Mouse (Mus musculus) CH12.LX (cell line): ENCODE data around the gene Gbx2. TPM values are rescaled to one million over a fixed set of nuclear protein-coding genes. Genes with fewer than 3 reads are reported as not detected.

Experiments used
- DNase-seq: peaks from one replicate; pipeline ENCODE4 v3.0.0-alpha.2; 2013; ENCODE audit errors: extremely low read depth
- H3K27ac ChIP-seq: 2 replicates; pipeline ENCODE4 v1.5.1; 2012; ENCODE audit warnings: low read depth, mild to moderate bottlenecking, control low read depth, moderate library complexity; ENCODE audit not compliant: insufficient read depth
- H3K27me3 ChIP-seq: replicated peaks from 2 replicates; pipeline ENCODE3; 2012; ENCODE audit warnings: inconsistent platforms
- H3K36me3 ChIP-seq, 2 experiments: replicated peaks in 1 of 2; 2 replicates each; pipeline versions ENCODE3 to v1.6.1; 2012; ENCODE audit warnings: inconsistent platforms in 1 of 2, low read length in 1 of 2, mild to moderate bottlenecking in 1 of 2, mixed read lengths in 1 of 2, moderate library complexity in 1 of 2; ENCODE audit not compliant: control insufficient read depth in 1 of 2, insufficient read depth in 1 of 2
- H3K4me1 ChIP-seq, 2 experiments: 2 replicates each; pipeline ENCODE4 v1.6.1; 2012; ENCODE audit warnings: inconsistent platforms in 1 of 2, moderate library complexity in 1 of 2; ENCODE audit not compliant: insufficient read depth in 2 of 2, control insufficient read depth in 1 of 2
- H3K4me2 ChIP-seq: 2 replicates; pipeline ENCODE4 v1.6.1; 2012; ENCODE audit warnings: low read depth, mild to moderate bottlenecking, control low read depth; ENCODE audit not compliant: poor library complexity, insufficient read depth, severe bottlenecking
- H3K4me3 ChIP-seq, 3 experiments: fragments of 150-350 bp in 1 of 3; sonication (generic) in 1 of 3; replicated peaks in 1 of 3; 2 replicates each; pipeline versions ENCODE3 to v1.5.1; 2011 to 2012; ENCODE audit warnings: low read depth in 2 of 3, low read length in 2 of 3, mild to moderate bottlenecking in 2 of 3, moderate library complexity in 2 of 3, control low read depth in 1 of 3, improper control_type of control experiment in 1 of 3, inconsistent platforms in 1 of 3, mixed read lengths in 1 of 3; ENCODE audit not compliant: poor library complexity in 1 of 3
- H3K79me2 ChIP-seq: replicated peaks from 2 replicates; pipeline ENCODE4 v1.6.1; 2012; ENCODE audit warnings: mild to moderate bottlenecking, moderate library complexity; ENCODE audit not compliant: control insufficient read depth, poor library complexity, insufficient read depth, severe bottlenecking; ENCODE audit errors: extremely low read depth
- H3K9ac ChIP-seq: 2 replicates; pipeline ENCODE4 v1.6.1; 2012; ENCODE audit warnings: low read depth, mild to moderate bottlenecking, control low read depth, moderate library complexity; ENCODE audit not compliant: insufficient read depth
- H3K9me3 ChIP-seq: replicated peaks from 2 replicates; pipeline ENCODE3; 2012; ENCODE audit warnings: low read length, inconsistent platforms, mixed read lengths
- BHLHE40 ChIP-seq: IDR thresholded peaks from 2 replicates; pipeline ENCODE4 v1.6.1; 2011; ENCODE audit warnings: mild to moderate bottlenecking, low read depth, low read length, improper control_type of control experiment
- CHD1 ChIP-seq: IDR thresholded peaks from 2 replicates; pipeline ENCODE4 v1.6.1; 2012; ENCODE audit warnings: low read depth, low read length, improper control_type of control experiment, inconsistent platforms
- CHD2 ChIP-seq: IDR thresholded peaks from 2 replicates; pipeline ENCODE4 v1.6.1; 2011; ENCODE audit warnings: low read length, improper control_type of control experiment
- EP300 ChIP-seq: IDR thresholded peaks from 2 replicates; pipeline ENCODE4 v1.6.1; 2011; ENCODE audit warnings: low read length, improper control_type of control experiment
- ETS1 ChIP-seq: conservative IDR thresholded peaks from 2 replicates; pipeline ENCODE4 v1.6.1; 2012; ENCODE audit warnings: low read depth, mild to moderate bottlenecking, inconsistent platforms, low read length, improper control_type of control experiment, moderate library complexity
- IRF4 ChIP-seq: IDR thresholded peaks from 2 replicates; pipeline ENCODE4 v1.6.1; 2014; ENCODE audit warnings: low read depth, mild to moderate bottlenecking, inconsistent platforms, low read length, improper control_type of control experiment
- MAX ChIP-seq: IDR thresholded peaks from 2 replicates; pipeline ENCODE4 v1.6.1; 2011; ENCODE audit warnings: low read length, improper control_type of control experiment
- MEF2A ChIP-seq: IDR thresholded peaks from 2 replicates; pipeline ENCODE4 v1.6.1; 2014; ENCODE audit warnings: low read depth, mild to moderate bottlenecking, inconsistent platforms, low read length, improper control_type of control experiment, borderline replicate concordance
- NELFE ChIP-seq: IDR thresholded peaks from 2 replicates; pipeline ENCODE4 v1.6.1; 2011; ENCODE audit warnings: low read depth, low read length, improper control_type of control experiment
- NRF1 ChIP-seq: IDR thresholded peaks from 2 replicates; pipeline ENCODE4 v1.6.1; 2014; ENCODE audit warnings: low read depth, mild to moderate bottlenecking, inconsistent platforms, low read length, improper control_type of control experiment, moderate library complexity
- POLR2AphosphoS2 ChIP-seq: IDR thresholded peaks from 2 replicates; pipeline ENCODE4 v1.6.1; 2011; ENCODE audit warnings: low read depth, low read length, improper control_type of control experiment
- SIN3A ChIP-seq: IDR thresholded peaks from 2 replicates; pipeline ENCODE4 v1.6.1; 2012; ENCODE audit warnings: low read length, improper control_type of control experiment, inconsistent platforms
- TBP ChIP-seq: conservative IDR thresholded peaks from 2 replicates; pipeline ENCODE4 v1.6.1; 2011; ENCODE audit warnings: low read depth, low read length, improper control_type of control experiment
- UBTF ChIP-seq: IDR thresholded peaks from 2 replicates; pipeline ENCODE4 v1.6.1; 2012; ENCODE audit warnings: low read depth, mild to moderate bottlenecking, inconsistent platforms, low read length, improper control_type of control experiment, moderate library complexity
- ZC3H11A ChIP-seq: IDR thresholded peaks from 2 replicates; pipeline ENCODE4 v1.6.1; 2012; ENCODE audit warnings: low read depth, mild to moderate bottlenecking, inconsistent platforms, low read length, improper control_type of control experiment
- ZKSCAN1 ChIP-seq: IDR thresholded peaks from 2 replicates; pipeline ENCODE4 v1.6.1; 2012; ENCODE audit warnings: low read depth, inconsistent platforms, low read length, improper control_type of control experiment, borderline replicate concordance
- dilution Hi-C: fragments of 300-500 bp; cut with MboI; formaldehyde crosslinking; loops from 2 replicates; pipeline ENCODE4 v1.14.3; 2020; ENCODE audit warnings: low sequenced_read_pairs; ENCODE audit not compliant: extremely low pct_unique_long_range_greater_than_20kb, extremely low pct_ligation_motif_present
- in situ Hi-C: fragments of 300-500 bp; cut with MboI; formaldehyde crosslinking; loops from 3 replicates; pipeline ENCODE4 v1.14.3; 2019; ENCODE audit warnings: low sequenced_read_pairs, low pct_ligation_motif_present, low pct_unique_long_range_greater_than_20kb, mixed read lengths
- polyA plus RNA-seq: library from polyadenylated mRNA; unstranded; fragments of >175 nt; gene quantifications from 2 replicates; pipeline ENCODE4 v1.2.1, GENCODE M21; 2012; ENCODE audit warnings: low read depth; ENCODE audit not compliant: insufficient read length
- total RNA-seq, 2 experiments: library from RNA; depleted of rRNA; stranded (reverse); fragments of 300-350 nt in 1 of 2; fragments of >200 nt in 1 of 2; gene quantifications; 2 replicates each; pipeline ENCODE4 v1.2.3; 2012 to 2014

Gbx2 gene
- total and polyA plus RNA-seq, 3 experiments: not detected

GRCm38 (mm10) chr1:89968111-89968851, 37.3 kb upstream of the Gbx2 start:
- in situ Hi-C loops (no loop called here), dilution Hi-C loops (no loop called here)
- Histone ChIP-seq H3K4me3 (no peak overlapping the region), H3K79me2 (no peaks in the 10 kb centered on the region), H3K9ac (no peak overlapping the region), H3K4me1 (no peaks in the 10 kb centered on the region), H3K36me3 (no peaks in the 10 kb centered on the region), H3K27me3 (no peaks in the 10 kb centered on the region), H3K4me2 (no peak overlapping the region), H3K9me3 (peaks cover 83% of the 10 kb centered on the region), H3K27ac (no peak overlapping the region)
- DNase-seq: no peak
- TF ChIP-seq ZC3H11A (no peak), UBTF (no peak)

DNA sequence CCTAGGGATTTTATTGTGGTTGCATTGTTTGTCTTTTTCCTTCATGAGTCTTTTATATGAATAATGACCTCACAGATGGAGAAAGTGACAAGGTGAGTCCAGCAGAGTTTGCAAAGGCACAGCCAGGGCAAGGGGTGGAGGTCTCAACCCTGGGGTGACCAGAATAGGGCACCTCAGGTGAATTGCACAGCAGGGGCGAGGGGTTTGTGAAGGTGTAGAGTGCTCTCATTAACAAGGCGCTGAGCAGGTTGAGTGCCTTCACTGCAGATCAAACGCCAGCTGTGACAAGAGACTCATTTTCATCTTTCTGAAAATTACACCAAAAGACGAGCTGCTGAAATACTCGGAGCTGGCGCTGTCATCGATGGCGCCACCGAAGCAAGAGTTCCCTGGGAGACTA, 36.6 kb upstream of the Gbx2 start:
- Histone ChIP-seq H3K27ac (no peak overlapping the region), H3K27me3 (no peaks in the 10 kb centered on the region), H3K4me1 (no peaks in the 10 kb centered on the region), H3K79me2 (no peaks in the 10 kb centered on the region), H3K36me3 (no peaks in the 10 kb centered on the region), H3K9me3 (peaks cover 86% of the 10 kb centered on the region), H3K4me3 (no peak overlapping the region), H3K4me2 (no peak overlapping the region), H3K9ac (no peak overlapping the region)
- TF ChIP-seq CHD2 (no peak), ETS1 (no peak), NRF1 (no peak), IRF4 (no peak), UBTF (no peak), SIN3A (no peak), MEF2A (no peak), EP300 (no peak), BHLHE40 (no peak), MAX (no peak), ZKSCAN1 (no peak), TBP (no peak), NELFE (no peak), POLR2AphosphoS2 (no peak), CHD1 (no peak)
- dilution Hi-C loops: no loop called here
- in situ Hi-C loops: no loop called here
- DNase-seq: no peak
